Mouse (Mus musculus): ENCODE results near the gene Cdh23. TPM values are rescaled to one million over a fixed set of nuclear protein-coding genes. Genes with fewer than 3 reads are reported as not detected.

The Cdh23 gene
- total RNA-seq, 2 experiments from 2014 or later, result 5.1 to 6.0 TPM

DNA sequence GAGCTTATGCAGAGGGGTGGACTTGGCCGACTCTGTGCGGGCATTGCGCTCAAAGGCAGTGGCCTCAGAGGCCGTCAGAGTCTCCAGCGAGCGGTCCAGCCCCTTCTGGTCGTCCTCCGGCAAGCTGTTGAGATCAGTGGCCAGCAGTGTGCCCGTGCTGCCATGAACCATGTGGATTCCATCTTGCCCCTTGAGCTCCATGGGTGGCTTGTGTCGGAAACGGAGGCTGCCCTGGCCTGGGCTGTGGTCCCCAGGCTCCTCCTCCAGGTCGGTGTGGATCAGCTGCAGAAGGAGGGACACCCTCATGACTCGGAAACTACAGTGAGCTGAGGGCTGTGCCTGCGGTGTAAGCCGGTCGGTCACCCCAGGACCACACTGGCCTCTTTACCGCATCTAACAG lies 392.9 kb downstream of the Cdh23 start:
- intact Hi-C loops (cut with DNase I), result no loop called here

DNA sequence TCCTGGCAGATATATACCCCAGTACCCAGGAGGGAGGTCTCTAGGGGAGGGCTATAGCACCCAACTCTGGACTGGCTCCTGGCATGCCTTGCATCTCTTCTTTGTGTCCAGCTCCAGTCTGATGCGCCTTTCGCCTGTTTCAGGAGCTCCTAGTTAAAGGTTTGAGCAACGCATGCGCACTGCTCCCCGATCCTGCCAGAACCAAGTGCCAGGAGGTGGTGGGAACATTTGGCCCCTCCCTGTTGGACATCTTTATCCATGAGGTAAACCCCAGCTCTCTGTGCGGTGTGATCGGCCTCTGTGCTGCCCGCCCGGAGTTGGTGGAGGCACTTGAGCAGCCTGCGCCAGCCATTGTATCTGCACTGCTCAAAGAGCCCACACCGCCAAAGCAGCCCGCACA lies 396.7 kb downstream of the Cdh23 start:
- intact Hi-C loops (cut with DNase I), result no loop called here
- DNase-seq, result no peak

More for the DNA sequence above, 392.9 kb downstream of the Cdh23 start:
- no peak for DNase-seq

DNA sequence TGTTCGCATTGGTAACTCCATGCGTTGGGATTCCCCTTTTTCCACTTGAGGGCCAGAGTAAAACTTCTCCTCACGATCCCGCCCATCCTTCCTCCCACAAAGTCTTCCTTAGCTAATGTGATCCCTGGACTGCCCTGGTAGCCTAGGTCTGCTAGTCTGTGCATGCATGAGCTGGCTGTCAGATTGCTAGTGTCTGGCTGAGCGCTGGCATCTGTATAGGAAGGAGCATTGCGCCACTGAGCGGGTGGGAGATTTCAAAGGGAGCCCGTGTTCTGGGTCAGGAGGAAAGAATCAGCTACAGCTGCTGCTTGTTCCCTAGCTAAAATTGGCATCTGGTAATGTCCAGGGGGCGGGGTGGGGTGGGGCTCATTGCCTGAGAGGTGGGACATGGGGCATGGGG lies 400.3 kb downstream of the Cdh23 start:
- intact Hi-C loops (cut with DNase I), result no loop called here
- no peak for DNase-seq

DNA sequence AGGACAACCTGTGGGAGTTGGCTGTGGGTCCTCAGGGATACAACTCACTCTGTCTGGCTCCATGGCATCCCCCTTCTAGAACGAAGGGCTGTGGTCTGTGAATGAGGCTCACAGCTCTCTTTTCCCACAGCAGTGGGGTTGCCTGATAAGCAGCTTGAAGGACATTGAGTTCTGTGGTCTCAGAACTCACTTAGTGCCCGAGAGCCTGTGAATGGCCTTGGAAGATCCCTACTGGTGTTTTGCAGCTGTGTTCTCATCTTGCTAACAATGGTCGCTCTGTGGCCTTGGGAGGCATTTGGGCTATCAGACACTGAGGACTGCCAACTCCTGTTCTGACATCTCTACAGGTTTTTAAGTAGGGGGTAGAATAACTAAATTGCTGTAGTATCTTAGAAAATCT lies 400.9 kb downstream of the Cdh23 start:
- intact Hi-C loops (cut with DNase I), result no loop called here
- DNase-seq, result no peak

DNA sequence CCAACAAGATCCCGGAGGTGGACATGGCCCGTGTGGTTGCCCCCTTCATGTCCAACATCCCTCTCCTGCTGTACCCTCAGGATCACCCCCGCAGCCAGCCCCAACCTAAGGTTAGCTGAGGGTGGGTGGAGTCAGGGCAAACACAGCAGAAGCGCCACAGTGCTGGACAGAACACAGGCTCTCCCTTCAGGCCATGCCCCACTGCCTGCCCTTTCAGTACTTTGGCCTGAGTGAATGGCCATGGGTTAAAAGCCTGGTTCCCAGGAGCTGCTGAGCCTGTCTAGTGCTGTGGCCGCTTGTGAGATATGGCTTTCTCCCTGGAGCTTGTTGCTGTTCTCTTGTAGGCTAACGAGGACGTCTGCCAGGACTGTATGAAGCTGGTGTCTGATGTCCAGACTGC lies 401.7 kb downstream of the Cdh23 start:
- intact Hi-C loops (cut with DNase I), result no loop called here
- no peak for DNase-seq

DNA sequence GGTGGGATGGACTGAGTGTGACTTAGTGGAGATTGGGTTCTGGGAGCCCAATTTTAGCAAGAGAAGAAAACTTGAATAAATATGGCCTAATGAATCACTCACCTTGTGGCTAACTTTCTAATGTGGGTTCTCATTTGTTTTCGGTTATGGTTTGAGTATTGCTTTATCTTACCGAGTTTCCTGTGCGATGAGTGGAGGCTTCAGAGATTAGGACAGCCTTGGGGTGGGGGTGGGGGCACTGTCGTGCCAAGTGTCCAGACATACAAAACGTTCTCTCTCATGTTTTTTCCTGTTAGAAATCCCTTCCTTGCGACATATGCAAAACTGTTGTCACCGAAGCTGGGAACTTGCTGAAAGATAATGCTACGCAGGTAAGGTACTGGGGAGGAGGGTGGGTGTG lies 404.1 kb downstream of the Cdh23 start:
- intact Hi-C loops (cut with DNase I), result no loop called here
- no peak for DNase-seq

DNA sequence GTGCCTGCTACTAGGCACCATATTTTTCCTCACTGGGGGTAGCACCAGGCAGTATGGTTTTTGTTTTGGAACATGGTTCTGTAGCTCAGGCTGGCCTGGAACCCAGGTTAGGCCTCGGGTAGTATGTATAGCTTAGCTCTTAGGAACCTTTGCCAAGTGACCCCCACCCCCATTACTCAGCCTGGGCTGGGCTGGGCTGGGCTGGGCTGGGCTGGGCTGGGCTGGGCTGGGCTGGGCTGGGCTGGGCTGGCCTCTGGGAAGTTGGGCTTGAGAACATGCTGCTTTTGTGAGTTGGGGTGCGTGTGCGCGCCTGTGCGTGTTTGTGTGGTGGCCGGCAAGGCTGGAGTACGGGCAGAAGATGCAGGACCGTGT lies 405.6 kb downstream of the Cdh23 start:
- DNase-seq, result no peak
- intact Hi-C loops (cut with DNase I), result no loop called here

DNA sequence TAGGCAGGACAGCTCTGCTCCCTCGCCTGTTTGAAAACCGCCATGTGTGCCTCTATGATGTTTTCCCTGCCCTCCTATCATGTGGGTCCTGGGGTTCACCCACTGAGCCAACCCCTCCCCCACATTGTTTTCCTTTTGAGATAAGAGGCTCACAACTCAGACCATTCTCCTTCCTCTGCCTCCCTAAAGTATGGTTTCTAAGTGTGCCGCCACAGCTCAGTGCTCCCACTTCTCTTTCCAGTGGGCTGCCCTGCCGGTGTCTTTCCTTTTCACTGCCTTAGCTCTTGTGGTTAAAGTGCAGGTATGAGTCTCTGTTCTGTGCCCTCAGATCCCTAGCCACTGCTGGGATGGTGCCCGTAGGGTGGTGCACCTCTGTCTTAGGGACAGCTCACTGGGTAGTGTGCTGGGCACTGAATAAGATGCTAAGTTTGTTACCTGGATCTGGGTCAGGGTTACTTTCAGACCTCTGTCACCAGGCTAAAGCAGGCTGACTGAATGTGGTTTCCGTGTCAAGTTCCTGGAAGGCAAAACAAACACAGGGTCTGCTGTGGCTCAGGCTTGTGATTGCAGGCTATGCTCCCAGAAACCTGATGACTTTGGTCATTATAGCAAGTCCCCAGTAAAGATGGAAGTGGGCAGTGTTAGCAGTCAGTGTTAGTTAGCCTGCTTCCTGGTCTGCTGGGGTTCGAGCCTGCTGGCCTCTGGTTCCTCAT lies 406.1 kb downstream of the Cdh23 start:
- DNase-seq, result no peak
- intact Hi-C loops (cut with DNase I), result no loop called here

DNA sequence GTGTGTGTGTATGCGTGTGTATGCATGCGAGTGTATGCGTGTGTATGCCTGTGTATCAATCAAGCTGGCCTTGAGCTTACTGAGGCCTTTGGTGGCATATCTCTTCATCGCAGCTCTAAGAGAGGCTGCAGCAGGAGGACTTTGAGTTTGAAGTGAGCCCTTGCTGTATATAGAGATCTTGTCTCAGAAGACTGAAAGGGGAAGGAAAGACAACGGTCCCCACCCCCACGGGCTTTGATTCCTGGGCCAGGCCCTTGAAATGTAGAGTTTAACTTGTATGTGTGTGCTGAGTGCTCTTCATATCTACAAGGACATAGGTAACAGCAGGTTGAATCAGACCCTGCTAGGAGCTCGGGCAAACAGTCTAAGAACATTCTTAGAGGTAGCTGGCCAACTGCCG lies 407.1 kb downstream of the Cdh23 start:
- no peak for DNase-seq

DNA sequence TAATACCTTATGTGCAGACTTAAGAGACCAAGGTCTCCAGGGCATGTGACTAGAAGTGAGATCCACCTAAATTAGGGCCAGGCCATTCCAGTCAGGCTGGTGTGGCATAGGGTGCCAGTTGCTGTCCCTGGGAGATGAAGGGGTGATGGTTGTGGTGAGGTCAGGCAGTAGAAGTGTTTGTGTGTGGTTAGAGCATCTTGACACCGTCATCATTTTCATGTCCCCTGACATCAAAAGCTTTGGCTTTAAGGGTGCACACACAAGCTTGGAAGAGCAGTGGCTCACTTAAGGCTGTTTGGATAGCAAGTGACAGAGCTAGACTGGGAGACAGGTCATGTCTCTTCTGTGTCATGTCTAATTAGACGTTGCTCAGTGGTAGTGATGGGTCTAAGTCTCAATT lies 408.6 kb downstream of the Cdh23 start:
- intact Hi-C loops (cut with DNase I), result no loop called here
- no peak for DNase-seq

More for the DNA sequence above, 407.1 kb downstream of the Cdh23 start:
- intact Hi-C loops (cut with DNase I), result no loop called here

DNA sequence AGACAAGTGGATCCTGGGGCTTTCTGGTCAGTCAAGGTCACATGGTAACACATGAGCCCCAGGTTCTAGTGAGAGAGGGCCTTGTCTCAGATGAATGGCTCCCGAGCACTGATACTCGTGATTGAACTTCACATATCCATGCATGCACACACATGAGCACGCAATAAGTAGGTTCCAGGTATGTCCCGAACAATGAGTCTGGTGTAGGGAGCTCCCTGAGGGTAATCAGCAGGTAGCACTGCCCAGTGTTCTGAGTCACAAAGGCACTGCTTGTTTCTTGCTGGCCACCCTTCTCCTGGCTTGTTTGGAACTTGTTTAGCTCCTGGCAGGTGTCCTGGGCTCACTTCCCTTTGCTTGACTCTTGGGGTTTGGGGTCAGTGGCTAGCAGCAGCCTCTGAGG lies 409.1 kb downstream of the Cdh23 start:
- intact Hi-C loops (cut with DNase I), result no loop called here
- DNase-seq, result no peak

DNA sequence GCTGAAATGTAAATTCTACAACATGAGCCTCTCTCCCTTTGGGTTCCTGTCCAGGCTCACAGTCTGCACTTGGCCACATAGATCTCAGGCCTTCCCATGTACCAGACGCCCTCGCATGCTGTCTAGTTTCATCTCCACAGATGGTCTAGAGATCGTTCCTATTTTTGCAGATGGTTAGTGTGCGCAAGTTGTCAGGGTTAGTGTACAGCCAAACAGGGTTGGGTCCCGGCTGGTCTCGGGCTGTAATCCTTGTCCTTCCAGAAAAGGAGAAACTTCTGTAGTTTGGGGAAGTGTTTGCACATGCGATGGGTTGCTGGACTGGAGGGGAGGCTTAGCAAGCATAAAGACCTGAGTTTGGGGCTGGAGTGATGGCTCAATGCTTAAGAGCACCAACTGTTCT lies 409.7 kb downstream of the Cdh23 start:
- intact Hi-C loops (cut with DNase I), result no loop called here
- DNase-seq, result no peak

DNA sequence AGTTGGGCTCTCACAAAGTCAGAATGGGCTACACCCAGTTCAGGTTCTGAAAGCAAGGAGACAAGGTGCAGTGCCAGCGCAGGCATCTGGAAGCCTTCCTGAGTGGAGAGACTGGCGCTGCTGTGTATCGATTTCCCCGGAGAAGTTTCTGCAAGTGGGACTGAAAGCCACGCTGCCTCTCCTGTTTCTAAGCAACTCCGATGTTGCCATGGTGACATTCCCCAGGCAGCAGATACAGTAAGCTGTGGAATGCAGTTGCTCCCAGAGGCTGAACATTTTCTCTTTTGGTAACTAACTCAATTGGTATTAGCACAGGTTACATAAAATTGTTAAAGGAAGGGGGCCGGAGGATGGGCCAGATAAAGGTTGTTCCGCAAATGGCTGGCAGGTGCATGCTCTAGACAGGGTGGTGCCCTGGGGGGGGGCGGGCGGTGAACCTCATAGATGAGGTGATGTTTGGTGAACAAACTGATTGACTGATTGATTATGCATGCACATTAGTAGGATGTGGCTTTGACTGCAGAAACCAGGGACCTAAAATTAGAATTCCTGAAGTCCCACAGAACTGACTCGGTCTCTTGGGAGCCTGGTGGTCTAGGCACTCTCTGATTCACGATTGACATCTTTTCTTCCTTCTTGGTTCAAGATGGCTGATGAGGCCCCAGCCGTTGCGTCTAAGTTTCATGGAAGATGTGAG lies 410.5 kb downstream of the Cdh23 start:
- peak; percentile 51 to 67 for DNase-seq
- intact Hi-C loops (cut with DNase I), result no loop called here

DNA sequence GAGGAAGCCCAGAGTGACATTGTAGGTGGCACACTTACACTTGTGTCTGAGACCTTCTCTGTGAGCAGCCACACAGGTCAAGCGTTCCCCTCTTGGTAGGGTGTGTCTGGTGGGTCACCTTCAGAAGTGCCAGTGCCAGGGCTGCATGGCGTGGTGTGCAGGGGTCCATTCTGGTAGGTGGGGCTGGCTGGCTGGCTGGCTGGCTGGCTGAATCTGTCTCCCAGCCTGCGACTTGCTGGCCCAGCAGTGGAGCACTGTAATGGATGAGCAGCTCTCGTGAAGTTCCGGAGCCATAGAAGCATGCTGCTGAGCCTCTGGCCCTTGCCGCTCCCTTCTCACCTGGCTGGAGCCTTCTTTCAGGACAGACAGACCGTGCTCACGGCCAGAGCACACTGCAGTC lies 411.1 kb downstream of the Cdh23 start:
- no peak for DNase-seq
- intact Hi-C loops (cut with DNase I), result no loop called here

DNA sequence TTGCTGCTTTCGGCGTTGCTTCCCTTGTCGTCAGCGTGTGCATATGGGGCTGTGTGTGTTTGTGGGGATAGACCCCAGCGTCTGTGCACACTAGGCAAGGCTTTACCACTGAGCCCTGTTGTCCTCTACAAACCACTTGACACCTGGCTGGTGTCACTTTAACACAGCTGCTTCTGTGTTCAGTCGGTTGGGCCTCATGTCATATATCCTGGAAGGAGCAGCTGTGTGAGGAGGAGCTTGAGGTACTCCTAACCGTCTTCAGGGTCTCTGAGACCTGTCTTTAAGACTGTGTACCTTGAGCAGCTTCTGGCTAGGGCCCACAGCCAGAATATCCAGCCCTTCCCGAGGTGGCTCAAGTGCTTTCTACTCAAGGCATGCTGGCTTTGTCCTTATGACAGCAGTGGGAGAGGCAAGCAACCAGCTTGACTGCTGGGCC lies 411.6 kb downstream of the Cdh23 start:
- intact Hi-C loops (cut with DNase I), result no loop called here
- DNase-seq, result no peak

DNA sequence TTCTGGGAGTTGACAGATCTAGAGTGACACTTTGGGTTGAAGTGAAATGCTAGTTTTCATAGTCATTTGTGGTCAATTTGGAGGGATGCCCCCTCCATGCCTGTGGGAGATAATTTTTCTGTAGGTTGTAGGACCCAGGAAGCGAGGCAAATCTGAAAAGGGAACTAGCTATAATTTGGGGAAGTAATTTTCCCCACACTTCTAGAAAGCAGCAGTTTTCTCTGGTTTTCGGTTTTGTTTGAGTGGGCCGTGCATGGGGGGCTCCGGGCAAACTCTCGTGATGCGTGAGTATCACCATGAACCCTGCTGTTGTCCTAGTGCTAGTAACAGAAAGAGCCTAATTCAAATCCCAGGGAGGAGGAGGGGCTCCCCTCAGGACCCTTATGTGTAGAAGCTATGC lies 412.0 kb downstream of the Cdh23 start:
- no peak for DNase-seq
- intact Hi-C loops (cut with DNase I), result no loop called here

DNA sequence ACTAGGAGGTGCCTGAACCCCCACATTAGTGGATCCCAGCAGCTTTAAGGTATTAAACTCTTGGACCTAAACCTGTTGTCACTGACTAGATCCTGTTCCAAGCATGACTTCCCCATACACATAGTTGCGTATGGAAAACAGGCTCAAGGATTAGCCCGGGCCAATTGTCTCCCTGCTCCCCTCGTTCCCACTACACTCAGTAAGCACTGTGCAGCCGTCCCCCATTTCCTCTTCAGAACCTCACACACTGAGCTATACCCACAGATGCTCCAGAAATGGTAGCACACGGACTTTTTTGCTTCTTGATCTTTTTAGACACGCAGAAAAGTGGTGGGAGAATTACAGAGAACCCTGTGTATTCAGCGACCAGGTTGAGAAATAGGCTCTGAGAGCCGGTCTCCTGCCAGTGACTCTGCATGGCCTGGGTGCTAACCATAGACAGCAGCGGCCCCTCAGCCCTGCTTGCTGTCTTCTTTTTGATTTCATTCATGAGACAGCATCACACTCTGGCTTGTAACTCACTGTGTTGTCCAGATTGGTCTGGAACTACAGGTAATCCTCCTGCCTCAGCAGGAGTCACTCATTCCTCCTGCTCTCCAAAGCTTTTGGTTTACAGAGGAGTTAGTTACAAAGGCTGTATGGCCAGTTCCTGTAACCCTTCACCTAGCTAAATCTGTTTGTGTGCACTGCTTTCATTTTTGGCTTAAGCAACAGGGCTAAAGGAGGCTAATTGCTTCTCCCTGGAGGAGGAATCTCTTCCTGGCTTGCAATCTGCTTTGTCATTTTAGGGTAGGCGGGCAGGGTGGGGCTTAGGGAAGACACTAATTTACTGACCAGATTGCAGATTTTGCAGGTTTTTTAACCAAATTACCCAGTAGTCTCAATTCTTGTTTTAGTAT lies 413.9 kb downstream of the Cdh23 start:
- intact Hi-C loops (cut with DNase I), result no loop called here
- DNase-seq, result peak in 1 of 2 experiments; percentile 49

DNA sequence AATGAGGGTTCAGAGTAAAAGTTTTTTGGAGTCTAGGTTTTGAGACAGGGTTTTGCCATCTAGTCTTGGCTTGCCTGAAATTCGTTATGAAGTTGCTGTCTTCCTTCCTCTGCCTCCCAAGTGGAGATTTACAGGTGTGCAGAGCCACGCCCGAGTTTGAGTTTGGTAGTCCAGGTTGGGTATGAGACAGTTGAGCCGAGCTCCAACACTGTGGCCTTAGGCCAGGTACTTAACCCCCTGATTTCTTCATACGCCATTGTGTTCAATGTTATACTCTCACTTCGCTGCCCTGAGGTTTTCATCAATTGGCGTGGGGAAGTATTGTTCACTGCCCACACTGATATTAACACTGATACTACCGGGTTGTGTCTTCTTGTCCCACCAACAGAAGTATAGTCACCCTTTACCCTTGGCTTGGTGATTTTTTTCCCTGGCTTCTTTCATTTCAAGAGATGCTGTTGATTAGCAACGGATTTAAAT lies 414.7 kb downstream of the Cdh23 start:
- DNase-seq, result no peak
- intact Hi-C loops (cut with DNase I), result no loop called here

DNA sequence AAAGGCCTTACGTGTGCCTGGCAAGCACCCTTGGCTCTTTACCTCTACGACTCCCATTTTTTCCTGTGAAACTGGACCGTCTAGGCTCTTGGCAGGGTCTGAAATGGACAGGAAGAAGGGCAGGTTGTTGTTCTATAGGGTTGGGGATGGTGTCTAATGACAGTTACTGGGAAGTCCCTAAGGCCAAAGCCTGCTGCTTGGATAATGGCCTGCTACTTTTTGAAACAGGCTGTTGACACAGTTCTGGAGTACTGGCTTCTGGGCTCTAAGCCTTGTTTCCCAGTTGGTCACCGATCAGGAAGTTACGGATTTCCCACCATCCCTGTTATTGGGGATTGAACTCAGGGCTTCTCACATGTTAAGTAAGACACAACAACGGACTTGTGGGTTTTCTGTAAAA lies 415.9 kb downstream of the Cdh23 start:
- DNase-seq, result no peak
- intact Hi-C loops (cut with DNase I), result no loop called here

DNA sequence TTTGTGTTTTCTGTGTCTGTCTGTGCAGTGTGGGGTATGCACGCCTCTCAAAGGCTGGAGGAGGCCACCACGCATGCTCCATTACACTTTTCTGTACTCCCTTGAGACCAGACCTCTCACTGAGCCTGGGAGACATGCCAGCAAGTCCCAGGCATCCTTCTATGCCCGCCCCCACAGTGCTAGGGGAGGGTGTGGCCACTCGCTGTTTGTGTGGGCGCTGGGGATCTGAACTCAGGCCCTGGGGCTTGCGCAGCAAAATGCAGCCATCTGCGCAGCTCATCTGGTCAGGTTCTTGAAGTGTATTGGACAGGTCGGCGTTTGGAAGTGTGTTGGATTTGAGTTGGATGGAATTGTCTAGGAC lies 416.4 kb downstream of the Cdh23 start:
- DNase-seq, result peak; percentile 63 to 74
- intact Hi-C loops (cut with DNase I), result no loop called here

DNA sequence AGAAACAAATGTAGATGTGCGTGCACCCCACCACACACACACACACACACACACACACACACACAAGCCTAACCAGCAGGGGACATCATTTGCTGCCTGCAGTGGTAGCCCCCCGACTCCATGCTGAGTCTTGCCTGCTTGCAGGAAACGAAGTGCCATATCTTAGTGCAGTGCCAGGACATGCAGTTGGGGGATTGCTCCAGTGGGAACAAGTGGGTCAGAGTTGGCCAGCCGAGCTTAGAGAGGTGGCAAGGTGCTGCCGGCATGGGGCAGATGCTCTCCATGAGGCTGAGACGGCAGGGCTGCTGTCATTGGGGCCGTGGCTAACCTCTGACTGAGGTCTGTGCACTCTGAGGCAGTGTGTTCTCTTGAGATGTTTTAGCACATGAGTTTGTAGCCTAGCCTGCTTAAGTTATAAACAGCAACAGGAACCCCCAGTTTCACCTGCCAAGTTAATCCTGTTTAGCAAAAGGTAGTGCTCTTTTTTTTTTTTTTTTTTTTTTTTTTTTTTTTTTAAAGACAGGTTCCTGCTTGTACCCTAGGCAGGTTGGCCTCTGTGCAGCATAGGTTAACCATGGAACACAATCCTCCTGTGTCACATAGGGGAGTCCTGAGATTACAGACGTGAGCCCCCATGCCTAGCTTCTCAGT lies 416.9 kb downstream of the Cdh23 start:
- intact Hi-C loops (cut with DNase I), result no loop called here
- no peak for DNase-seq

Data from heart, postnatal 14 days (tissue).